Mouse (Mus musculus) lung, adult 2 months (tissue): ENCODE measurements at regions not wholly inside any gene's neighbourhood (a gene's known extent, or its start where the extent isn't known, plus 50 kb on each side); places are given as distances from the start of the nearest gene placed in this dataset.

Source experiments
- CTCF ChIP-seq: fragments of 200-500 bp; IDR thresholded peaks from 2 replicates; pipeline ENCODE4 v1.5.1; 2011; ENCODE audit warnings: mild to moderate bottlenecking, low read length, control low read depth; ENCODE audit not compliant: insufficient read depth
- POLR2A ChIP-seq: fragments of 200-500 bp; IDR thresholded peaks from 2 replicates; pipeline ENCODE4 v1.6.1; 2011; ENCODE audit warnings: low read depth, mild to moderate bottlenecking, control low read depth, low read length, borderline replicate concordance; ENCODE audit errors: extremely low read depth

DNA sequence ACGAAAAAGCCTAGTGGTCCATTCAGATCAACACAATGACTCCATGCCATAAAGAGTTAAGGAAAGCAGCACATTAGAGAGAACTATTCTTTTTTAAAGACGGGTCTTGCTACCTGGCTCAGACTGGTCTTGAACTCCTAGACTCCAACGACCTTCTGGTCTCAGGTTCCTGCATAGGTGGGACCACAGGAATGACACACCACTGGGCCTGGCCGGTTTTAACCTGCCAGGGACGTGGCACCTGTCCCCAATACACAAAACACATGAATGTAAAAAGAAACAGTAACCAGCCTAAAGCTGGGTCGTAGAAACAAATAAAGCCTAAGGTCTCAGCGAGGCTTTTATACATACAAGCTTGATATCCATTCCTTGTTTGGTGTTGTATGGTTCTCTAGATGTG, 67.9 kb downstream of the Hes1 start:
- TF ChIP-seq POLR2A (no peak), CTCF (no peak)
